Comparison of ENCODE assay signal across 11 mouse cellular contexts in the genomic region with DNA sequence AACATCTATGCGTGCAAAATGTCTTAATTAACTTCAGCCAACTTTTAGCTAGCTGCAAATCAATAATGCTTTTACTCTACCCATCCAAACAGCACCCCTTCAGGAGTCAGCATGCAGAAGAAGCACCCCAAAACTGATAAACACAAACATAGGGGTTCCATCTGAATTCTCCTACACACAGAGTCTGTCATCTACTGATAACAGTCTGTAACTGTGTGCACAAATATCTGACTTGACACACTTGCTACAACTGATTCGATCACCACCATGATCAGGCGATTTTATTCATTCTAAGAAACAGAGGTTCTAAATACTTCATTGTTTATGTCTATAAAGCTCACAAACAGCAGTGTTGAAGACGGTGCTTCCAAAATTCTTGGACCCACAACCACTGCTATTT.
"Had no signal": no experiment of that assay in that cellular context is flagged by ENCODE, and none has a peak within 500 bp of the region (broad histone marks: within the 10 kb centered on the region; RNA-seq: fewer than 3 reads in every experiment).

No protein-coding gene starts in this region.

- H3K36me3 ChIP-seq: limb, embryonic 12.5 days; lung, embryonic 15.5 days; midbrain, embryonic 10.5 days had no signal

- H3K9ac ChIP-seq: limb, embryonic 12.5 days; lung, embryonic 15.5 days had no signal

- H3K27ac ChIP-seq: limb, embryonic 12.5 days; lung, embryonic 15.5 days; midbrain, embryonic 10.5 days had no signal

- DNase-seq: kidney, adult 2 months; kidney, postnatal 25 days; lung, postnatal 14 days; right cerebral cortex, adult 18-20 months; right cerebral cortex, postnatal 25 days; thymus, postnatal 36 days had no signal

- H3K27me3 ChIP-seq: limb, embryonic 12.5 days; lung, embryonic 15.5 days had no signal

- H3K4me2 ChIP-seq: limb, embryonic 12.5 days; lung, embryonic 15.5 days had no signal

- H3K4me3 ChIP-seq: limb, embryonic 12.5 days; lung, embryonic 15.5 days; midbrain, embryonic 10.5 days had no signal

- H3K9me3 ChIP-seq: limb, embryonic 12.5 days; lung, embryonic 15.5 days; midbrain, embryonic 10.5 days had no signal

- H3K4me1 ChIP-seq: limb, embryonic 12.5 days; lung, embryonic 15.5 days had no signal

- ATAC-seq: intestine, embryonic 16.5 days; midbrain, embryonic 16.5 days had no signal
